ENCODE assay signal across 14 mouse cellular contexts in genomic region chr2:93961716-93962115, GRCm38 (mm10). TPM values are rescaled to one million over a fixed set of nuclear protein-coding genes. Genes with fewer than 3 reads are reported as not detected.
A peak's percentile ranks its signal among the peaks of the same experiment; 100 is the strongest.
DNase-seq lines count a peak whose midpoint lies in the region; ATAC-seq and TF ChIP-seq lines count a peak whose summit lies in the region.
"Had no signal": no experiment of that assay in that cellular context is flagged by ENCODE, and none has a peak within 500 bp of the region (broad histone marks: within the 10 kb centered on the region; RNA-seq: fewer than 3 reads in every experiment).

No protein-coding gene starts in this region.

- no peak overlapping the region for H3K9ac ChIP-seq in midbrain, postnatal 0 days (replicated peaks; ENCODE audit: low read length, poor library complexity, severe bottlenecking)
- H3K9ac ChIP-seq in midbrain, embryonic 14.5 days (replicated peaks; ENCODE audit: low read length) = no peak overlapping the region

- no peak for ATAC-seq in midbrain, postnatal 0 days (ENCODE audit: low FRiP score)
- ATAC-seq in midbrain, embryonic 14.5 days (ENCODE audit: low FRiP score, low TSS enrichment) = no peak
- ATAC-seq: midbrain, embryonic 16.5 days had no signal

- no peaks in the 10 kb centered on the region for H3K36me3 ChIP-seq in midbrain, postnatal 0 days (ENCODE audit: insufficient read depth, low read length)
- H3K36me3 ChIP-seq in midbrain, embryonic 14.5 days (ENCODE audit: control insufficient read depth, insufficient read depth, low read length) = no peaks in the 10 kb centered on the region
- H3K36me3 ChIP-seq in embryonic facial prominence, embryonic 10.5 days (replicated peaks) = no peaks in the 10 kb centered on the region

- H3K27ac ChIP-seq in midbrain, postnatal 0 days (ENCODE audit: low read depth, low read length) = no peak overlapping the region
- H3K27ac ChIP-seq in midbrain, embryonic 14.5 days (replicated peaks; ENCODE audit: low read depth, low read length) = no peak overlapping the region
- H3K27ac ChIP-seq in embryonic facial prominence, embryonic 10.5 days (replicated peaks) = no peak overlapping the region

- no peak for TF ChIP-seq CTCF in midbrain, postnatal 0 days (IDR thresholded peaks at IDR 0.05)

- no peak overlapping the region for H3K4me2 ChIP-seq in midbrain, postnatal 0 days (ENCODE audit: low read depth, low read length, poor library complexity, severe bottlenecking)
- no peak overlapping the region for H3K4me2 ChIP-seq in midbrain, embryonic 14.5 days (ENCODE audit: low read length)
- H3K4me2 ChIP-seq: liver, embryonic 11.5 days had no signal

- H3K4me3 ChIP-seq in midbrain, postnatal 0 days (ENCODE audit: low read depth, low read length) = no peak overlapping the region
- no peak overlapping the region for H3K4me3 ChIP-seq in midbrain, embryonic 14.5 days (replicated peaks; ENCODE audit: low read depth, low read length)
- H3K4me3 ChIP-seq in embryonic facial prominence, embryonic 10.5 days = no peak overlapping the region

- DNase-seq in gastrocnemius, adult 18-20 months (ENCODE audit: low spot score) = peak; percentile 49
- no peak for DNase-seq in gastrocnemius, postnatal 36 days
- DNase-seq in midbrain, postnatal 0 days (ENCODE audit: low spot score) = peak; percentile 37
- no peak for DNase-seq in midbrain, embryonic 14.5 days
- DNase-seq in heart, postnatal 25 days (ENCODE audit: low spot score) = peak; percentile 13
- DNase-seq in skeletal muscle tissue, adult 2 months (ENCODE audit: low read depth, low spot score) = peak; percentile 35
- no peak for DNase-seq in urinary bladder, postnatal 10 days (ENCODE audit: low spot score)
- DNase-seq in embryonic facial prominence, embryonic 10.5 days (ENCODE audit: low spot score) = no peak

- no peaks in the 10 kb centered on the region for H3K9me3 ChIP-seq in midbrain, postnatal 0 days (ENCODE audit: low read length)
- H3K9me3 ChIP-seq in midbrain, embryonic 14.5 days (ENCODE audit: control insufficient read depth, low read length) = no peaks in the 10 kb centered on the region
- no peaks in the 10 kb centered on the region for H3K9me3 ChIP-seq in embryonic facial prominence, embryonic 10.5 days

- 71% methylated on average over 8 of the region's 8 CpGs for WGBS in midbrain, postnatal 0 days
- WGBS in midbrain, embryonic 14.5 days = 81% methylated on average over 8 of the region's 8 CpGs
- WGBS in embryonic facial prominence, embryonic 10.5 days = 69% methylated on average over 8 of the region's 8 CpGs

- intact Hi-C loops in gastrocnemius, postnatal 36 days (cut with DNase I) = no loop called here
- intact Hi-C loops in heart, postnatal 25 days (cut with DNase I) = no loop called here

- H3K27me3 ChIP-seq in midbrain, postnatal 0 days (ENCODE audit: insufficient read depth, low read length) = no peaks in the 10 kb centered on the region
- no peaks in the 10 kb centered on the region for H3K27me3 ChIP-seq in midbrain, embryonic 14.5 days (ENCODE audit: control insufficient read depth, insufficient read depth, low read length)
- H3K27me3 ChIP-seq in embryonic facial prominence, embryonic 10.5 days (replicated peaks; ENCODE audit: low read depth, poor library complexity, severe bottlenecking) = peaks cover 40% of the 10 kb centered on the region

- no peaks in the 10 kb centered on the region for H3K4me1 ChIP-seq in midbrain, postnatal 0 days (ENCODE audit: insufficient read depth, low read length)
- peaks cover 6% of the 10 kb centered on the region; the same call in 1 of the 2 replicates for H3K4me1 ChIP-seq in midbrain, embryonic 14.5 days (ENCODE audit: control insufficient read depth, insufficient read depth, low read length)
- peaks cover 16% of the 10 kb centered on the region for H3K4me1 ChIP-seq in embryonic facial prominence, embryonic 10.5 days

RNA-seq across cellular contexts. Expression of gene Gm13889, which starts 4.7 kb away (rescaled TPM):
- 10 to 100 TPM in 1 of 2 experiments, 1 to 10 TPM in 1; 4.8 to 23.7 TPM for total RNA-seq in gastrocnemius, adult 18-20 months (2021)
- total RNA-seq in gastrocnemius, postnatal 36 days (2021) = 1 to 10 TPM; 6.1 to 7.6 TPM
- total RNA-seq in midbrain, postnatal 0 days (2014; rRNA removed) = 21.9 and 23.3 TPM in 2 replicates
- polyA plus RNA-seq in midbrain, postnatal 0 days (2015; fragmentation: Nextera tagmentation; extraction: Ambion mirVana) = 9.3 and 10.4 TPM in 2 replicates
- 6.2 TPM in 2 replicates for polyA plus RNA-seq in midbrain, embryonic 14.5 days (2014; fragmentation: Nextera tagmentation; extraction: Ambion mirVana)
- 10 to 100 TPM in 1 of 2 experiments, 1 to 10 TPM in 1; 9.5 to 11.2 TPM for total RNA-seq in heart, postnatal 25 days (2021)
- 1.9 and 2.4 TPM in 2 replicates for polyA plus RNA-seq in embryonic facial prominence, embryonic 10.5 days (2016; fragmentation: Nextera tagmentation; extraction: Ambion mirVana)

RNA-seq across cellular contexts. Expression of gene Gm27027, which starts 34.4 kb away (rescaled TPM):
- under 1 TPM in 1 of 2 experiments, not detected in 1; 0.64 TPM for total RNA-seq in gastrocnemius, adult 18-20 months (2021)
- total RNA-seq in gastrocnemius, postnatal 36 days (2021) = under 1 TPM in 1 of 2 experiments, not detected in 1; 0.86 TPM
- not detected in 2 replicates for total RNA-seq in midbrain, postnatal 0 days (2014; rRNA removed)
- polyA plus RNA-seq in midbrain, postnatal 0 days (2015; fragmentation: Nextera tagmentation; extraction: Ambion mirVana) = not detected in 2 replicates
- polyA plus RNA-seq in midbrain, embryonic 14.5 days (2014; fragmentation: Nextera tagmentation; extraction: Ambion mirVana) = not detected in 2 replicates
- not detected for total RNA-seq in heart, postnatal 25 days (2021)
- polyA plus RNA-seq in embryonic facial prominence, embryonic 10.5 days (2016; fragmentation: Nextera tagmentation; extraction: Ambion mirVana) = not detected in 2 replicates
- polyA plus RNA-seq: C2C12; gonadal fat pad, adult 2 months; large intestine, adult 2 months; liver, embryonic 11.5 days; midbrain, embryonic 16.5 days; stomach, embryonic 16.5 days had no signal

RNA-seq across cellular contexts. Expression of gene Alkbh3, which starts 48.9 kb away (rescaled TPM):
- 10 to 100 TPM; 59.3 to 60.1 TPM for total RNA-seq in gastrocnemius, adult 18-20 months (2021)
- 10 to 100 TPM; 52.0 to 58.1 TPM for total RNA-seq in gastrocnemius, postnatal 36 days (2021)
- 28.6 and 57.3 TPM in 2 replicates for total RNA-seq in midbrain, postnatal 0 days (2014; rRNA removed)
- 45.3 and 52.2 TPM in 2 replicates for polyA plus RNA-seq in midbrain, postnatal 0 days (2015; fragmentation: Nextera tagmentation; extraction: Ambion mirVana)
- polyA plus RNA-seq in midbrain, embryonic 14.5 days (2014; fragmentation: Nextera tagmentation; extraction: Ambion mirVana) = 45.7 and 53.7 TPM in 2 replicates
- 10 to 100 TPM; 56.9 to 63.9 TPM for total RNA-seq in heart, postnatal 25 days (2021)
- polyA plus RNA-seq in embryonic facial prominence, embryonic 10.5 days (2016; fragmentation: Nextera tagmentation; extraction: Ambion mirVana) = 55.5 and 57.0 TPM in 2 replicates

Comparison
In these comparisons a context has a peak if more than half of its experiments do, and no peak if none do; other contexts are left out.
1. DNase-seq: peak in gastrocnemius, adult 18-20 months (single experiment), midbrain, postnatal 0 days (single experiment), heart, postnatal 25 days (single experiment) and skeletal muscle tissue, adult 2 months (single experiment); none in gastrocnemius, postnatal 36 days (0 of 2), midbrain, embryonic 14.5 days (single experiment), urinary bladder, postnatal 10 days (single experiment) and embryonic facial prominence, embryonic 10.5 days (single experiment).